Mouse (Mus musculus): ENCODE measurements around the gene Mthfd2.
A peak's percentile ranks its signal among the peaks of the same experiment; 100 is the strongest.

Mthfd2 gene

DNA sequence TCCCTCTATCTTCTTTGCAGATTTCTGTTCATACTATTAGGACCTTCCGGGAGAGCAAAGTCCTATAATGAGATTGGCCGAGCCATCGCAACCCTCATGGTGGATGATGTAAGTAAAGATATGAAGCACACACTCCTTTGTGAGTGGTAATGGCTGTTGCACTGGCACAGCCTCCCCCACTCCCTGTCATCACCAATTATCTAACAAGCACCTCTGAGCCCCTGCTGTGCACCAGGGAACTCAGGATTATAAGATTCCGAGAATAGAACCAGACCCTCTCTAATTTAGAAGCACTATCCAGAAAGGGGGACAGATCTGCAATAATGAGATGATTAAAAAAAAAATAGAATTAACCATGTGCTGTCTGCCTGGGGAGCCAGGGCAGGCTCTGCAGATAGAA, 60.1 kb downstream of the Mthfd2 start:
- no peak for DNase-seq

DNA sequence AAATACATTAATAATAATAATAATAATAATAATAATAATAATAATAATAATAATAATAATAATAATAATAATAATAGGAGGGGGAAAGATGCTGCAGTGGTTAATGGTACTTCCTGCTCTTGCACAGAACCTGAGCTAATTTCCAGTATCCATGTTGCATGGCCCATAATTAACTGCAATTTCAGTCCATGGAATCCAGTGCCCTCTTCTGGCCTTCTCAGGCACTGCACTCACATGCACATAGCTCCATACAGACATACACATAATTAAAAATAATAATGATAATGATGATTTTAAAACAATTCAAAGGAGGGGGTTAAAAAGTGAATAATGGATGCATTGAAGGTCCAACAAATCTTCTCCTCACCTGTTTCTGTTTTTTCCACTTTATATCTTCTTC, 60.5 kb downstream of the Mthfd2 start:
- DNase-seq, result peak; percentile 36 to 52

DNA sequence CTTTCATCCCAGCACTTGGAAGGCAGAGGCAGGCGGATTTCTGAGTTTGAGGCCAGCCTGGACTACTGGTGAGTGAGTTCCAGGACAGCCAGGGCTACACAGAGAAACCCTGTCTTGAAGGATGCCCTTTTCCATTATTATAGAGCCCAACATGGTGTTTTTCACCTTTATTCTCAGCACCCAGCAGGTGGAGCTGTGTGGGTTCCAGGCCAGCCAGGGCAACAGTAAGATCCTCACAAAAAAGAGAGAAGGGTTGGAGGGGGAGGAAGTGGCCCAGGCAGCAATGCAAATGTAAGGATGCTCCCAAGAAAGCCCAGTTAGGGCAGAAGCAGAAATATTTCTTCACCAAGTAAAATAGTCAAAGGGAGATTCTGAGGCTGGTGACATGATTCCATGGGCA, 61.2 kb downstream of the Mthfd2 start:
- no peak for DNase-seq
